Mouse (Mus musculus): ENCODE results near the gene Gps1. TPM values are rescaled to one million over a fixed set of nuclear protein-coding genes. Genes with fewer than 3 reads are reported as not detected.
"Not testable (repeated sequence)": the region's sequence is repeated elsewhere in the genome, so short reads cannot be mapped to it uniquely, and the experiment has no call there.

Gps1 gene
- total RNA-seq, 2 experiments from 2014 or later = 141 to 144 TPM

DNA sequence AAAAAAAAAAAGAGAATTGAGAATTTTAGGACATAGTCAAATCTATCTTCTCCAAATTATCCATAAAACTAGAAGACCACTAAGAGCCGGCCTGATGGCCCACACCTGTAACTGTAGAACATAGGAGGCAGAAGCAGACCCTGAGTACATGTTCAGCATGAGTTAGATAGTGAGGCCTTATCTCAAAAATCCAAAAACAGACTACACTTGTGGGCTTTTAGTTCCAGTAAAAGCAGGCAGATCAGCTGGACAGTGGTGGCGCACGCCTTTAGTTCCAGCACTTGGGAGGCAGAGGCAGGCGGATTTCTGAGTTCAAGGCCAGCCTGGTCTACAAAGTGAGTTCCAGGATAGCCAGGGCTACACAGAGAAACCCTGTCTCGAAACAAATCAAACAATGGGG lies 48.9 kb downstream of the Gps1 start:
- intact Hi-C loops (cut with DNase I); DNase-seq (ENCODE audit: low spot score in 2 of 2): not testable (repeated sequence)

- intact Hi-C loops (cut with DNase I) = no loop called here
- DNase-seq (ENCODE audit: low spot score in 2 of 2) = no peak
These were observed 49.6 kb downstream of the Gps1 start for GRCm38 (mm10) chr11:120833555-120834280.

Other genes with a start within 250 kb of the Gps1 start
- gene Mcrip1, start 234.5 kb upstream of the Gps1 start, total RNA-seq (2021) = 100 to 1,000 TPM in 1 of 2 experiments, 10 to 100 TPM in 1; 95.9 to 101 TPM
- not detected for gene Ppp1r27, start 233.1 kb upstream of the Gps1 start, total RNA-seq (2021)
- 100 to 1,000 TPM; 125 to 127 TPM for gene P4hb, start 211.0 kb upstream of the Gps1 start, total RNA-seq (2021)
- 100 to 1,000 TPM; 397 to 401 TPM for gene Arhgdia, start 202.6 kb upstream of the Gps1 start, total RNA-seq (2021)
- 10 to 100 TPM; 65.4 to 72.9 TPM for gene Alyref, start 185.9 kb upstream of the Gps1 start, total RNA-seq (2021)
- 100 to 1,000 TPM in 1 of 2 experiments, 10 to 100 TPM in 1; 99.6 to 100 TPM for gene Anapc11, start 185.9 kb upstream of the Gps1 start, total RNA-seq (2021)
- gene Npb, start 175.8 kb upstream of the Gps1 start, total RNA-seq (2021) = 1 to 10 TPM in 1 of 2 experiments, under 1 TPM in 1; 0.97 to 1.0 TPM
- gene Pcyt2, start 166.3 kb upstream of the Gps1 start, total RNA-seq (2021) = 100 to 1,000 TPM; 131 to 134 TPM
- 10 to 100 TPM; 34.7 to 42.4 TPM for gene Sirt7, start 159.0 kb upstream of the Gps1 start, total RNA-seq (2021)
- 10 to 100 TPM; 84.3 to 94.3 TPM for gene Mafg, start 150.7 kb upstream of the Gps1 start, total RNA-seq (2021)
- 1 to 10 TPM; 3.8 to 4.0 TPM for gene Pycr1, start 140.5 kb upstream of the Gps1 start, total RNA-seq (2021)
- gene Myadml2, start 136.1 kb upstream of the Gps1 start, total RNA-seq (2021) = 1 to 10 TPM; 5.9 to 6.0 TPM
- gene Notum, start 123.1 kb upstream of the Gps1 start, total RNA-seq (2021) = 1 to 10 TPM; 5.7 to 8.9 TPM
- gene Aspscr1, start 111.3 kb upstream of the Gps1 start, total RNA-seq (2021) = 10 to 100 TPM; 50.0 to 59.5 TPM
- gene Cenpx, start 70.5 kb upstream of the Gps1 start, total RNA-seq (2021) = 10 to 100 TPM; 26.8 to 30.2 TPM
- 10 to 100 TPM; 57.2 to 60.1 TPM for gene Lrrc45, start 70.3 kb upstream of the Gps1 start, total RNA-seq (2021)
- gene Rac3, start 62.8 kb upstream of the Gps1 start, total RNA-seq (2021) = 10 to 100 TPM; 92.2 to 99.5 TPM
- gene Dcxr, start 57.0 kb upstream of the Gps1 start, total RNA-seq (2021) = 1 to 10 TPM; 5.7 to 7.8 TPM
- gene Cbr2, start 52.2 kb upstream of the Gps1 start, total RNA-seq (2021) = 1 to 10 TPM; 1.5 to 3.0 TPM
- gene Hmga1b, start 21.5 kb upstream of the Gps1 start, total RNA-seq (2021) = 10 to 100 TPM; 25.9 to 30.1 TPM
- gene Rfng, start 65 bp upstream of the Gps1 start, total RNA-seq (2021) = 10 to 100 TPM; 75.3 to 79.6 TPM
- gene Dus1l, start 12.1 kb downstream of the Gps1 start, total RNA-seq (2021) = 10 to 100 TPM; 44.2 to 49.0 TPM
- gene Fasn, start 40.3 kb downstream of the Gps1 start, total RNA-seq (2021) = 100 to 1,000 TPM; 207 to 211 TPM
- 1 to 10 TPM; 6.2 to 7.0 TPM for gene Ccdc57, start 148.6 kb downstream of the Gps1 start, total RNA-seq (2021)
- 1 to 10 TPM; 3.2 to 4.2 TPM for gene Slc16a3, start 164.2 kb downstream of the Gps1 start, total RNA-seq (2021)
- gene Csnk1d, start 207.1 kb downstream of the Gps1 start, total RNA-seq (2021) = 100 to 1,000 TPM; 112 to 115 TPM